8 mouse cellular contexts compared by ENCODE assay signal in the genomic region with DNA sequence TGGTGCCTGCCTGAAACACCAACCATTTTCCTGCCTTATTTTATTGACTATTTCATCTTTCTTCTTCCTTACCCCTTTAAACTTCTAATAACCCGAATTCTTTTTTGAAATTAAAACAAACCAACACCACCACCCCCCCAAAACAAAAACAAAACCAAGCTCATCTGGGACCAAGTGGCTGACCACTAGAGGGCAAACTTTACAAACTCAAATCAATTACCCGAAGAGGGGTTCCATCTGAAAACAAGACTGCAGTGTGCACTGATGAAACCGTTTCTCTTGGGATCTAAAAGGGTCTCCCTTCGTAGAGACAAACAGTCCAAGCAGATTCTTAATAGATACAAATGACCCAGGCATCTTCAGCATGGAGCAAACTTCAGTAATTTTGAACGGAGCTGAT. TPM values are rescaled to one million over a fixed set of nuclear protein-coding genes. Genes with fewer than 3 reads are reported as not detected.
A peak's percentile ranks its signal among the peaks of the same experiment; 100 is the strongest.
DNase-seq lines count a peak whose midpoint lies in the region; ATAC-seq and TF ChIP-seq lines count a peak whose summit lies in the region.
"Had no signal": no experiment of that assay in that cellular context is flagged by ENCODE, and none has a peak within 500 bp of the region (broad histone marks: within the 10 kb centered on the region; RNA-seq: fewer than 3 reads in every experiment).

No protein-coding gene starts in this region.

- H3K27me3 ChIP-seq in heart, embryonic 12.5 days (replicated peaks): no peaks in the 10 kb centered on the region
- H3K27me3 ChIP-seq: liver, embryonic 15.5 days had no signal

- H3K9ac ChIP-seq in heart, embryonic 12.5 days: no peak overlapping the region
- H3K9ac ChIP-seq: liver, embryonic 15.5 days had no signal

- no peak overlapping the region for H3K4me3 ChIP-seq in left cerebral cortex, adult 2 months
- no peak overlapping the region for H3K4me3 ChIP-seq in heart, embryonic 12.5 days
- H3K4me3 ChIP-seq: liver, embryonic 15.5 days had no signal

- H3K4me1 ChIP-seq in heart, embryonic 12.5 days (replicated peaks): no peaks in the 10 kb centered on the region; the same call in 1 of the 2 replicates

- H3K9me3 ChIP-seq in heart, embryonic 12.5 days (replicated peaks): no peaks in the 10 kb centered on the region
- H3K9me3 ChIP-seq: liver, embryonic 15.5 days had no signal

- intact Hi-C loops in left cerebral cortex, adult 2 months (cut with DNase I): loop anchor here (1.0 kb wide), 1 partner anchor 245 kb away; no protein-coding TSS in a partner anchor

- H3K27ac ChIP-seq in left cerebral cortex, adult 2 months: no peak overlapping the region
- no peak overlapping the region for H3K27ac ChIP-seq in heart, embryonic 12.5 days (ENCODE audit: poor library complexity, severe bottlenecking)
- H3K27ac ChIP-seq: liver, embryonic 15.5 days had no signal

- peak; percentile 74 for TF ChIP-seq CTCF in left cerebral cortex, adult 2 months (IDR thresholded peaks at IDR 0.05)

- WGBS in heart, embryonic 12.5 days: 33% methylated on average over 5 of the region's 5 CpGs

- no peak overlapping the region for H3K4me2 ChIP-seq in heart, embryonic 12.5 days
- H3K4me2 ChIP-seq: liver, embryonic 15.5 days had no signal

- no peak for DNase-seq in left cerebral cortex, adult 2 months (ENCODE audit: extremely low spot score in 1 of 2, low spot score in 2 of 2)
- no peak for DNase-seq in left cerebral cortex, adult 11 months (ENCODE audit: low spot score)
- DNase-seq in NIH3T3 (ENCODE audit: low read depth): peak; percentile 72
- peak; percentile 32 for DNase-seq in forelimb bud, embryonic 11.5 days (ENCODE audit: low read depth, low spot score)
- no peak for DNase-seq in adrenal gland, postnatal 25 days

- ATAC-seq in CD4-positive, CD25-positive, alpha-beta regulatory T cell, adult 4 months: peak; percentile 45
- no peak for ATAC-seq in heart, embryonic 12.5 days (ENCODE audit: insufficient number of reproducible peaks, low FRiP score)

- peaks cover 6% of the 10 kb centered on the region; the same call in 1 of the 2 replicates for H3K36me3 ChIP-seq in heart, embryonic 12.5 days

RNA-seq across cellular contexts. Expression of gene Abca1, which starts 49.3 kb away (rescaled TPM):
- total RNA-seq in left cerebral cortex, adult 2 months (2021): 10 to 100 TPM; 17.0 to 19.5 TPM
- polyA plus RNA-seq in CD4-positive, CD25-positive, alpha-beta regulatory T cell, adult 4 months (2017; shearing (Covaris generic)): 1 to 10 TPM; 2.8 to 4.6 TPM
- total RNA-seq in adrenal gland, postnatal 25 days (2021): 165 and 265 TPM in 2 replicates
- polyA plus RNA-seq in heart, embryonic 12.5 days (2016; fragmentation: Nextera tagmentation; extraction: Ambion mirVana): 3.8 and 4.0 TPM in 2 replicates

Comparison
In these comparisons a context has a peak if more than half of its experiments do, and no peak if none do; other contexts are left out.
1. DNase-seq: peak in NIH3T3 (single experiment) and forelimb bud, embryonic 11.5 days (single experiment); none in left cerebral cortex, adult 2 months (0 of 2), left cerebral cortex, adult 11 months (single experiment) and adrenal gland, postnatal 25 days (single experiment).